24 mouse cellular contexts compared by ENCODE assay signal in genomic region chr7:73238486-73238885, GRCm38 (mm10).
DNase-seq lines count a peak whose midpoint lies in the region; ATAC-seq and TF ChIP-seq lines count a peak whose summit lies in the region.
"Had no signal": no experiment of that assay in that cellular context is flagged by ENCODE, and none has a peak within 500 bp of the region (broad histone marks: within the 10 kb centered on the region; RNA-seq: fewer than 3 reads in every experiment).

No protein-coding gene starts in this region.

- no peaks in the 10 kb centered on the region for H3K79me2 ChIP-seq in myocyte (ENCODE audit: control insufficient read depth, insufficient read depth)

- H3K9me3 ChIP-seq in intestine, embryonic 15.5 days, result no peaks in the 10 kb centered on the region
- H3K9me3 ChIP-seq: heart, embryonic 15.5 days; limb, embryonic 15.5 days; liver, embryonic 15.5 days; neural tube, embryonic 12.5 days had no signal

- WGBS in intestine, embryonic 15.5 days, result 17% methylated on average over 4 of the region's 4 CpGs

- no peak overlapping the region for H3K9ac ChIP-seq in intestine, embryonic 15.5 days
- H3K9ac ChIP-seq: forebrain, postnatal 0 days; heart, embryonic 15.5 days; limb, embryonic 15.5 days; liver, embryonic 15.5 days; neural tube, embryonic 12.5 days had no signal

- H3K36me3 ChIP-seq in myocyte (ENCODE audit: control insufficient read depth, insufficient read depth), result no peaks in the 10 kb centered on the region
- H3K36me3 ChIP-seq in intestine, embryonic 15.5 days, result no peaks in the 10 kb centered on the region
- H3K36me3 ChIP-seq: heart, embryonic 15.5 days; limb, embryonic 15.5 days; liver, embryonic 15.5 days; neural tube, embryonic 12.5 days had no signal

- TF ChIP-seq POLR2A in myocyte (IDR thresholded peaks at IDR 0.05; ENCODE audit: insufficient read length, low read depth), result no peak

- no peaks in the 10 kb centered on the region for H3K27me3 ChIP-seq in myocyte (ENCODE audit: control insufficient read depth, insufficient read depth, insufficient read length)
- H3K27me3 ChIP-seq in intestine, embryonic 15.5 days (replicated peaks), result no peaks in the 10 kb centered on the region
- H3K27me3 ChIP-seq: heart, embryonic 15.5 days; limb, embryonic 15.5 days; liver, embryonic 15.5 days; megakaryocyte, embryonic 14.5 days; neural tube, embryonic 12.5 days had no signal

- peak overlapping the region; percentile 27 for H3K4me2 ChIP-seq in myocyte (ENCODE audit: low read depth)
- H3K4me2 ChIP-seq in intestine, embryonic 15.5 days (replicated peaks), result no peak overlapping the region
- H3K4me2 ChIP-seq: heart, embryonic 15.5 days; limb, embryonic 15.5 days; liver, embryonic 15.5 days; neural tube, embryonic 12.5 days had no signal

- peak; percentile 26 for DNase-seq in gastrocnemius, postnatal 25 days
- DNase-seq in gastrocnemius, postnatal 10 days, result no peak
- peak; percentile 7 for DNase-seq in right cerebral cortex, adult 18-20 months
- DNase-seq in right cerebral cortex, adult 2 months (ENCODE audit: low spot score in 2 of 2), result no peak
- DNase-seq: adrenal gland, postnatal 36 days; cerebellum, adult 2 months; cerebellum, postnatal 36 days; forebrain, postnatal 0 days; heart, adult 2 months; heart, postnatal 4 days; kidney, adult 18-20 months; layer of hippocampus, postnatal 36 days; lung, postnatal 10 days; thymus, postnatal 14 days had no signal

- H3ac ChIP-seq in myocyte (ENCODE audit: control insufficient read depth, insufficient read length), result no peak overlapping the region

- H3K4me1 ChIP-seq in intestine, embryonic 15.5 days (replicated peaks), result no peaks in the 10 kb centered on the region
- H3K4me1 ChIP-seq: heart, embryonic 15.5 days; limb, embryonic 15.5 days; liver, embryonic 15.5 days; megakaryocyte, embryonic 14.5 days; neural tube, embryonic 12.5 days had no signal

- no peak overlapping the region for H3K27ac ChIP-seq in intestine, embryonic 15.5 days
- H3K27ac ChIP-seq: heart, adult 2 months; heart, embryonic 15.5 days; hindbrain, postnatal 0 days; kidney, postnatal 0 days; limb, embryonic 15.5 days; liver, embryonic 15.5 days; neural tube, embryonic 12.5 days had no signal

- H3K4me3 ChIP-seq in myocyte, result no peak overlapping the region
- H3K4me3 ChIP-seq in intestine, embryonic 15.5 days (replicated peaks), result no peak overlapping the region
- H3K4me3 ChIP-seq: heart, adult 2 months; heart, embryonic 15.5 days; limb, embryonic 15.5 days; liver, embryonic 15.5 days; megakaryocyte, embryonic 14.5 days; neural tube, embryonic 12.5 days had no signal

- no peak for ATAC-seq in monocyte, adult 5-6 weeks (replicated peaks; ENCODE audit: insufficient number of reproducible peaks, low FRiP score, low TSS enrichment, poor library complexity, severe bottlenecking)
- no peak for ATAC-seq in intestine, embryonic 15.5 days
- ATAC-seq: forebrain, postnatal 0 days; hindbrain, postnatal 0 days had no signal

TF ChIP-seq in myocyte, 11 proteins besides CTCF, POLR2A, EP300 and RAD21:
- no peak for TF ChIP-seq SRF (IDR thresholded peaks at IDR 0.05; ENCODE audit: control insufficient read depth, insufficient read length, low read depth)
- TF ChIP-seq E2F4 (IDR thresholded peaks at IDR 0.05; ENCODE audit: insufficient read depth), result no peak
- TF ChIP-seq MYOG (IDR thresholded peaks at IDR 0.05; ENCODE audit: control insufficient read depth in 1 of 3, insufficient read depth in 1 of 3, insufficient read length in 2 of 3, low read depth in 2 of 3), result no peak
- TF ChIP-seq MAX (IDR thresholded peaks at IDR 0.05; ENCODE audit: low read depth), result no peak
- no peak for TF ChIP-seq TCF3 (IDR thresholded peaks at IDR 0.05; ENCODE audit: insufficient read length, low read depth)
- TF ChIP-seq TCF12 (IDR thresholded peaks at IDR 0.05; ENCODE audit: insufficient read depth, poor library complexity, severe bottlenecking), result no peak
- TF ChIP-seq POLR2AphosphoS2 (IDR thresholded peaks at IDR 0.05; ENCODE audit: insufficient read length, low read depth), result no peak
- TF ChIP-seq CEBPB (IDR thresholded peaks at IDR 0.05; ENCODE audit: insufficient read depth, poor library complexity, severe bottlenecking), result no peak
- TF ChIP-seq USF1 (IDR thresholded peaks at IDR 0.05; ENCODE audit: low read depth), result no peak
- no peak for TF ChIP-seq MYOD1 (IDR thresholded peaks at IDR 0.05; ENCODE audit: control insufficient read depth in 1 of 3, insufficient read length in 2 of 3, low read depth in 2 of 3)
TF ChIP-seq in myocyte: peak in this region for 0.

Comparison
In these comparisons a context has a peak if more than half of its experiments do, and no peak if none do; other contexts are left out.
1. DNase-seq: peak in gastrocnemius, postnatal 25 days (single experiment) and right cerebral cortex, adult 18-20 months (single experiment); none in gastrocnemius, postnatal 10 days (single experiment) and right cerebral cortex, adult 2 months (0 of 2).